ENCODE assay signal across 8 mouse cellular contexts in the genomic region with DNA sequence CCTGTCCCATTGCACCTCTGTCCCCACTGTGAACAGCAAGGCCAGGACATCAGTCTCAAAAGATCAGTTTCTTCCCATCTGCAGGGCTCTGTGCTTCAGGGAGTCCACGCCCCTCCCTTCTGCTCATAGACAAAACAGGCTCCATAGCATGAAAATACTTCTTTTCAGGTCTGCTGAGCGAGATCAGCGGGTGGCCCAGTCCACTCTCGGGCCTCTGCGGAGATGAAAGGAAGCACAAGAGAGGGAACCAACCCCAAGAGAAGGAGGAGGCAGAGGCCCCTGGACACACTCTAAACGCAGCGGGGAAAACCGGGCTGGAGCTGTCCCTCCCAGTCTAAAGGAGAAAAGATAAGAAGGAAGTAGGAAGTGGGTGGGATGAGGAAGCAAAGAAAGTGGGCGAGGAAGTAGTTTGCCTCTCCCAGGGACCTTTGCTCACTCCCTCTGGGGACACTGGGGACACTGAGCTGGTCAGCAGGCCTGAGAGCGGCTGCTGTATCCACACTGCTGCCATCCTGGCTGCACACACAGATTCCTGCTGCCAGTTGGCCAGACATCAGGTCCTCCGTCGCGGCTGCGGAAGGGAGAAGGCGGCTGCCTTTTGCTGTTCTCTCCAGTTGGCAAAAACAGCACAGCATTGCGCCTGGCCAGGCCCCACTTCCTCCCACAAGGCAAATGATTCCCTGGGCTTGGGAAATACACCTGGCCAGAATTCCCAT.
DNase-seq lines count a peak whose midpoint lies in the region; ATAC-seq and TF ChIP-seq lines count a peak whose summit lies in the region.

No protein-coding gene starts in this region.

- no peak for TF ChIP-seq CTCF in gastrocnemius, adult 2 months (IDR thresholded peaks at IDR 0.05)
- TF ChIP-seq CTCF in lung, adult 2 months (IDR thresholded peaks at IDR 0.05; ENCODE audit: insufficient read depth, low read length), result no peak

- H3K27ac ChIP-seq in ES-E14 (ENCODE audit: insufficient read depth, low read depth, low read length, poor library complexity, severe bottlenecking), result no peak overlapping the region
- peak overlapping the region; percentile 66 for H3K27ac ChIP-seq in gastrocnemius, adult 2 months
- H3K27ac ChIP-seq in hindbrain, embryonic 12.5 days, result peak overlapping the region; percentile 72

- peak overlapping the region in 1 of 2 experiments; percentile 11; a peak in 2 of 4 replicates for H3K4me3 ChIP-seq in ES-E14 (ENCODE audit: insufficient read depth in 1 of 2, low read depth in 1 of 2, low read length in 2 of 2, poor library complexity in 1 of 2, severe bottlenecking in 1 of 2)
- peak overlapping the region; percentile 47 for H3K4me3 ChIP-seq in gastrocnemius, adult 2 months
- no peak overlapping the region for H3K4me3 ChIP-seq in hindbrain, embryonic 12.5 days
- no peak overlapping the region for H3K4me3 ChIP-seq in lung, adult 2 months (replicated peaks; ENCODE audit: extremely low read depth, low read depth, low read length)

- WGBS in hindbrain, embryonic 12.5 days, result 1% methylated on average over 16 of the region's 16 CpGs
- 15% methylated on average over 16 of the region's 16 CpGs for WGBS in lung, adult 2 months

- in situ Hi-C loops in ES-E14 (cut with MboI; ENCODE audit: low sequenced_read_pairs in 2 of 2, unreplicated experiment in 2 of 2), result no loop called here

- H3K9me3 ChIP-seq in ES-E14 (ENCODE audit: control insufficient read depth, insufficient read depth, low read depth, low read length), result no peaks in the 10 kb centered on the region
- no peaks in the 10 kb centered on the region for H3K9me3 ChIP-seq in hindbrain, embryonic 12.5 days (replicated peaks)

- peak; percentile 53 for ATAC-seq in hindbrain, embryonic 12.5 days (ENCODE audit: low FRiP score)

- H3K4me2 ChIP-seq in hindbrain, embryonic 12.5 days (replicated peaks), result peak overlapping the region; percentile 37

- no peak; the same call in 1 of the 2 replicates for TF ChIP-seq POLR2A in lung, adult 2 months (IDR thresholded peaks at IDR 0.05; ENCODE audit: borderline replicate concordance, extremely low read depth, low read depth, low read length)

- H3K36me3 ChIP-seq in ES-E14 (ENCODE audit: control insufficient read depth, insufficient read depth, low read length, poor library complexity, severe bottlenecking), result no peaks in the 10 kb centered on the region
- no peaks in the 10 kb centered on the region for H3K36me3 ChIP-seq in hindbrain, embryonic 12.5 days

- DNase-seq in ES-E14 (ENCODE audit: low read depth, low spot score), result no peak
- peak; percentile 69 to 76 for DNase-seq in cerebellum, postnatal 36 days
- peak; percentile 94 for DNase-seq in gastrocnemius, adult 2 months
- peak; percentile 89 for DNase-seq in layer of hippocampus, postnatal 10 days (ENCODE audit: low spot score in 2 of 2)
- peak; percentile 65 for DNase-seq in lung, adult 2 months
- peak; percentile 74 for DNase-seq in ovary, postnatal 36 days (ENCODE audit: low spot score)
- DNase-seq in thymus, postnatal 36 days, result no peak

- H3K9ac ChIP-seq in ES-E14 (ENCODE audit: insufficient read depth, low read depth, low read length, poor library complexity, severe bottlenecking), result peak overlapping the region; percentile 14; the same call in 1 of the 2 replicates
- H3K9ac ChIP-seq in hindbrain, embryonic 12.5 days, result no peak overlapping the region

- intact Hi-C loops in gastrocnemius, adult 2 months (cut with DNase I), result loop anchor here (1.0 to 10.0 kb wide), 2 partner anchors 40 to 239 kb away; no protein-coding TSS in a partner anchor

- H3K4me1 ChIP-seq in ES-E14 (ENCODE audit: control insufficient read depth in 2 of 2, insufficient read depth in 2 of 2, low read length in 2 of 2, poor library complexity in 1 of 2), result peaks cover 0 to 18% of the 10 kb centered on the region in 2 experiments; a peak in 1 of 4 replicates
- H3K4me1 ChIP-seq in hindbrain, embryonic 12.5 days, result peaks cover 48% of the 10 kb centered on the region
- peaks cover 14% of the 10 kb centered on the region for H3K4me1 ChIP-seq in lung, adult 2 months (ENCODE audit: control insufficient read depth, insufficient read depth, low read length)

- H3K27me3 ChIP-seq in hindbrain, embryonic 12.5 days, result peaks cover 32% of the 10 kb centered on the region

TF ChIP-seq in ES-E14, 5 proteins besides CTCF, POLR2A, EP300 and RAD21:
- TF ChIP-seq ZNF384 (IDR thresholded peaks at IDR 0.05; ENCODE audit: low read depth, low read length), result no peak
- no peak for TF ChIP-seq CHD2 (IDR thresholded peaks at IDR 0.05; ENCODE audit: low read depth, low read length)
- TF ChIP-seq MAFK (IDR thresholded peaks at IDR 0.05; ENCODE audit: insufficient read depth, low read depth, low read length), result no peak
- TF ChIP-seq HCFC1 (IDR thresholded peaks at IDR 0.05; ENCODE audit: borderline replicate concordance, insufficient read depth, low read length), result no peak
- no peak for TF ChIP-seq ZC3H11A (IDR thresholded peaks at IDR 0.05; ENCODE audit: borderline replicate concordance, low read depth, low read length)

Comparison
In these comparisons a context has a peak if more than half of its experiments do, and no peak if none do; other contexts are left out.
1. DNase-seq: peak in cerebellum, postnatal 36 days (2 of 2), gastrocnemius, adult 2 months (single experiment), layer of hippocampus, postnatal 10 days (2 of 2), lung, adult 2 months (single experiment) and ovary, postnatal 36 days (single experiment); none in ES-E14 (single experiment) and thymus, postnatal 36 days (0 of 2).